Mouse (Mus musculus): ENCODE measurements around the gene C330021F23Rik.

DNA sequence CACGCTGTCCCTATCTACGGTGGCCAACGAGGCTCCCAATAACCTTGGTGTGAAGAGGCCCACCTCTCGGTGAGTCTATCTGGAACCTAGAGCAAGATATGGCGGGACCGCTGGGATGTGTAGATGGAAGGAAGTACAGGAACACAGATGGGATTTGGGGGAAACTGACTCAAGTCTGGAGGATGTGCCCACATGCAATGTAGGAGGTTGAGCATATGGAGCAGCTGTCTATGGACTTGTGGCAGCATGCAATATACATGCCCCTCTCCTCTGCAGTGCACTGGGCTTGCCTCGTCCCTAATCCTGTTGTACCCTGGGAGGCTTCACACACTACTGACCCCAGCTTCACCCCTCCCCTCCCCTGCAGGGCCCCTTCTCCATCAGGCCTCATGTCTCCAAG is 40.0 kb downstream of the C330021F23Rik start:
- TF ChIP-seq POLR2A (IDR thresholded peaks at IDR 0.05; ENCODE audit: insufficient read depth, low read length) = no peak
- TF ChIP-seq CTCF (IDR thresholded peaks at IDR 0.05; ENCODE audit: low read depth, low read length) = no peak

Data from ES-Bruce4 (cell line).